Mouse (Mus musculus): ENCODE measurements at regions not wholly inside any gene's neighbourhood (a gene's known extent, or its start where the extent isn't known, plus 50 kb on each side); places are given as distances from the start of the nearest gene placed in this dataset.

- no peaks in the 10 kb centered on the region for H3K36me3 ChIP-seq
- H3K27me3 ChIP-seq (replicated peaks) = no peaks in the 10 kb centered on the region
- H3K9me3 ChIP-seq = no peaks in the 10 kb centered on the region
- H3K4me2 ChIP-seq (replicated peaks) = no peak overlapping the region
- H3K9ac ChIP-seq = no peak overlapping the region
- ATAC-seq = no peak
- no peaks in the 10 kb centered on the region for H3K4me1 ChIP-seq (replicated peaks)
- no peak overlapping the region for H3K27ac ChIP-seq
- no peak overlapping the region for H3K4me3 ChIP-seq (replicated peaks)
- WGBS = 65% methylated on average over 2 of the region's 2 CpGs
Measured at GRCm38 (mm10) chr2:56460625-56461590, 662.9 kb downstream of the Nr4a2 start.

- H3K4me1 ChIP-seq (replicated peaks) = no peaks in the 10 kb centered on the region
- no peak overlapping the region for H3K27ac ChIP-seq
- H3K4me2 ChIP-seq (replicated peaks) = no peak overlapping the region
- H3K4me3 ChIP-seq (replicated peaks) = no peak overlapping the region
- H3K36me3 ChIP-seq = no peaks in the 10 kb centered on the region
- WGBS = 77% methylated on average over 5 of the region's 5 CpGs
- H3K27me3 ChIP-seq (replicated peaks) = no peaks in the 10 kb centered on the region
- no peaks in the 10 kb centered on the region for H3K9me3 ChIP-seq
- no peak overlapping the region for H3K9ac ChIP-seq
- no peak for ATAC-seq
Measured at GRCm38 (mm10) chr2:56459430-56459829, 664.4 kb downstream of the Nr4a2 start.

- 27% methylated on average over 1 of the region's 1 CpGs for WGBS
- H3K27me3 ChIP-seq (replicated peaks) = no peaks in the 10 kb centered on the region
- no peaks in the 10 kb centered on the region for H3K36me3 ChIP-seq
- no peaks in the 10 kb centered on the region for H3K4me1 ChIP-seq (replicated peaks)
- H3K4me3 ChIP-seq (replicated peaks) = no peak overlapping the region
- no peaks in the 10 kb centered on the region for H3K9me3 ChIP-seq
- no peak overlapping the region for H3K4me2 ChIP-seq (replicated peaks)
- no peak overlapping the region for H3K27ac ChIP-seq
- H3K9ac ChIP-seq = no peak overlapping the region
- ATAC-seq = no peak
Measured at GRCm38 (mm10) chr2:56457594-56457993, 666.2 kb downstream of the Nr4a2 start.

GRCm38 (mm10) chr2:56455856-56456395 lies 667.9 kb downstream of the Nr4a2 start:
- H3K27ac ChIP-seq = no peak overlapping the region
- H3K9me3 ChIP-seq = no peaks in the 10 kb centered on the region
- H3K4me3 ChIP-seq (replicated peaks) = no peak overlapping the region
- H3K4me2 ChIP-seq (replicated peaks) = no peak overlapping the region
- WGBS = 77% methylated on average over 10 of the region's 10 CpGs
- H3K36me3 ChIP-seq = no peaks in the 10 kb centered on the region
- no peak for ATAC-seq
- no peaks in the 10 kb centered on the region for H3K4me1 ChIP-seq (replicated peaks)
- H3K27me3 ChIP-seq (replicated peaks) = no peaks in the 10 kb centered on the region
- H3K9ac ChIP-seq = no peak overlapping the region

GRCm38 (mm10) chr2:56454611-56455066 lies 669.2 kb downstream of the Nr4a2 start:
- Histone ChIP-seq H3K9ac (no peak overlapping the region), H3K36me3 (no peaks in the 10 kb centered on the region), H3K27me3 (replicated peaks) (no peaks in the 10 kb centered on the region), H3K4me2 (replicated peaks) (peak overlapping the region; percentile 28; the same call in 1 of the 2 replicates), H3K4me1 (replicated peaks) (no peaks in the 10 kb centered on the region), H3K9me3 (no peaks in the 10 kb centered on the region), H3K4me3 (replicated peaks) (no peak overlapping the region), H3K27ac (no peak overlapping the region)
- no peak for ATAC-seq
- WGBS = 10% methylated on average over 11 of the region's 11 CpGs

GRCm38 (mm10) chr2:56440916-56441315 lies 682.9 kb downstream of the Nr4a2 start:
- H3K4me1 ChIP-seq (replicated peaks) = no peaks in the 10 kb centered on the region
- 75% methylated on average over 10 of the region's 10 CpGs for WGBS
- no peak overlapping the region for H3K4me2 ChIP-seq (replicated peaks)
- no peak overlapping the region for H3K4me3 ChIP-seq (replicated peaks)
- H3K9ac ChIP-seq = no peak overlapping the region
- H3K9me3 ChIP-seq = no peaks in the 10 kb centered on the region
- no peaks in the 10 kb centered on the region for H3K27me3 ChIP-seq (replicated peaks)
- no peaks in the 10 kb centered on the region for H3K36me3 ChIP-seq
- ATAC-seq = no peak
- H3K27ac ChIP-seq = no peak overlapping the region
